Mouse (Mus musculus) cerebellum, adult 2 months (tissue): Measurements from ENCODE around the gene Xylb. TPM values are rescaled to one million over a fixed set of nuclear protein-coding genes. Genes with fewer than 3 reads are reported as not detected.
A peak's percentile ranks its signal among the peaks of the same experiment; 100 is the strongest.

Experiments
- DNase-seq, 2 experiments: peaks; one replicate each; pipeline ENCODE4 v3.0.0; 2021
- H3K27ac ChIP-seq: fragments of 200-500 bp; 2 replicates; pipeline ENCODE4 v1.5.1; 2012; ENCODE audit warnings: low read length, control low read depth, inconsistent platforms; ENCODE audit not compliant: insufficient read depth
- H3K27me3 ChIP-seq: fragments of 200-500 bp; 2 replicates; pipeline ENCODE4 v1.6.1; 2012; ENCODE audit warnings: inconsistent platforms, mild to moderate bottlenecking, low read length, moderate library complexity; ENCODE audit not compliant: control insufficient read depth, insufficient read depth
- H3K4me1 ChIP-seq: fragments of 200-500 bp; 2 replicates; pipeline ENCODE4 v1.6.1; 2011; ENCODE audit warnings: low read length; ENCODE audit not compliant: control insufficient read depth, insufficient read depth
- H3K4me3 ChIP-seq: fragments of 200-500 bp; replicated peaks from 2 replicates; pipeline ENCODE3; 2011; ENCODE audit warnings: mild to moderate bottlenecking, low read depth, low read length, control low read depth; ENCODE audit not compliant: insufficient read depth
- CTCF ChIP-seq: fragments of 200-500 bp; IDR thresholded peaks from 2 replicates; pipeline ENCODE4 v1.5.1; 2011; ENCODE audit warnings: low read depth, mild to moderate bottlenecking, control low read depth, low read length, moderate library complexity, borderline replicate concordance; ENCODE audit not compliant: insufficient read depth
- POLR2A ChIP-seq: fragments of 200-500 bp; IDR thresholded peaks from 2 replicates; pipeline ENCODE4 v1.6.1; 2011; ENCODE audit warnings: low read length, control low read depth, borderline replicate concordance; ENCODE audit not compliant: insufficient read depth
- WGBS: fragments of 180-500 bp; shearing (Covaris S2); methylation state at CpG from one replicate; pipeline ENCODE4 v1.1.7; 2018; 5-methylcytosine and 5-hydroxymethylcytosine counted together
- polyA plus RNA-seq: library from polyadenylated mRNA; depleted of rRNA; stranded (reverse); fragments of >200 nt; gene quantifications from 2 replicates; pipeline ENCODE4 v1.2.3, GENCODE M21; 2012

Gene Xylb
- polyA plus RNA-seq, 1 experiment: 5.9 TPM

DNA sequence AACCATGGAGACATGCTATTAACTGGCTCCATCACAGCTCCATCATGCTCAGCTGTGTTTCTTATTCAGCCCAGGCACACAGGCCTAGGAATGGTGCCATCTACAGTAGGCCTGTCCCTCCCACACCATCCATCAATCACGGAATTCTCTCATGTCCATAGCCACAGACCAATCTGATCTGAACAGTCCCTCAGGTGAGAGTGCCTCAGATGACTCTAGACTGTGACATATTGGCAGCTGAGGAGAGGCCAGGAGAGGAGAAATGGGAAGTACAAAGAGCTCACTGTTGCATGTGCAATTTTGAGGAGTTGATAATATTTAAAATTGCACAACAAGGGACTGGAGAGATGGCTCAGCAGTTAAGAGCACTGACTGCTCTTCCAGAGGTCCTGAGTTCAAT lies 37.6 kb downstream of the Xylb start:
- 70% methylated on average over 1 of the region's 1 CpGs for WGBS

DNA sequence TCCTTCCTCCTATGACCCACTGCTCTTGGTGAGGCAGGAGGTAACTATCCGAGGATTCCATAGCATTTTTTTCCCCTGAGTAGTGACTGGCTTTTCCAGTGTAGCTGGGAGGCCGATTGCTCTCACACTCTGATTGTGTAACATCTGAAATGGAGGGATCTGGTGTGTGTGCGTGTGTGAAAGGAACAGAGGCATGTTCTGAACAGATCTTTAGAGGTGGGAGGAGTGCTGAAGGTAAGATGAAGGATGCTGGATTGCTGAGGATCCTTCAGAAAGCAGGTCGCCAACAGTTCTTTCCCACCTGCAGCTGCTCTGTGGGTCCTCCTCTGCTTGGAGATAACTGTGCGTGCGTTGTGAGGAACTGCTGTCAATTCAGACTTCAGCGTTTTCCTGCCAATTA lies 44.2 kb downstream of the Xylb start:
- WGBS: 0% methylated on average over 7 of the region's 7 CpGs
- peak overlapping the region; percentile 56 for H3K4me3 ChIP-seq
- H3K4me1 ChIP-seq: peaks cover 9% of the 10 kb centered on the region
- no peak overlapping the region for H3K27ac ChIP-seq
- no peak for TF ChIP-seq CTCF
- no peak for TF ChIP-seq POLR2A
- no peak for DNase-seq
- H3K27me3 ChIP-seq: no peaks in the 10 kb centered on the region

More for the DNA sequence above, 37.6 kb downstream of the Xylb start:
- H3K27ac ChIP-seq: no peak overlapping the region
- DNase-seq: no peak
- H3K4me3 ChIP-seq: no peak overlapping the region
- H3K4me1 ChIP-seq: no peaks in the 10 kb centered on the region
- TF ChIP-seq CTCF: 0 out of 2 replicates have a peak, but pooled peaks have one; percentile 1
- no peak for TF ChIP-seq POLR2A
- H3K27me3 ChIP-seq: no peaks in the 10 kb centered on the region

DNA sequence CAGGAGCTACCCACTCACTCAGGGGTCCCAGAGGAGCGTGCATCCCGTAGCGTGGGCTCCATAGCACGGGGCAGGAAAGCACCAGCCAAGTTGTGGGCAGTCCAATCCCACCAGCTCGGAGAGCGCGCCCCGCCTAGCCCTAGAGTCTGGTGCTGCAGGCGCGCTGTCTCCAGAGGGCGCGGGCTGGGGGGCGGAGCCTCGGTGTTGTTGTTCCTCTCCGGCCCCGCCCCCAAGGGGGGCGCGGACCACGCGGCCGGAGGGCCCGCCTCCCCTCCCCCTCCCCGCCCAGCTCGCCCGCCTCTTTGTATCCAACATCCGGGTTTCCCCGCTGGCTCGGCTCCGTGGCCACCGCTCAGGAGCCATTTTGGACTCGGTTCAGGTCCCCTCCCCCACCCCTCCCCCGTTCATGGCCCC lies 44.6 kb downstream of the Xylb start, which contains the start of gene Acvr2b:
TSS of gene Acvr2b (plus strand) at position 318 of the 414 bp plus-strand sequence.
- TF ChIP-seq POLR2A (0 out of 2 replicates have a peak, but pooled peaks have one; percentile 25), CTCF (no peak)
- Histone ChIP-seq H3K27ac (peak within 1 kb of the TSS; percentile 94), H3K4me1 (peaks cover 9% of the 10 kb centered on the region), H3K27me3 (no peaks in the 10 kb centered on the region), H3K4me3 (peak within 1 kb of the TSS; percentile 56)
- DNase-seq: peak; percentile 89 to 92
- WGBS: 1% methylated on average over 32 of the region's 32 CpGs

DNA sequence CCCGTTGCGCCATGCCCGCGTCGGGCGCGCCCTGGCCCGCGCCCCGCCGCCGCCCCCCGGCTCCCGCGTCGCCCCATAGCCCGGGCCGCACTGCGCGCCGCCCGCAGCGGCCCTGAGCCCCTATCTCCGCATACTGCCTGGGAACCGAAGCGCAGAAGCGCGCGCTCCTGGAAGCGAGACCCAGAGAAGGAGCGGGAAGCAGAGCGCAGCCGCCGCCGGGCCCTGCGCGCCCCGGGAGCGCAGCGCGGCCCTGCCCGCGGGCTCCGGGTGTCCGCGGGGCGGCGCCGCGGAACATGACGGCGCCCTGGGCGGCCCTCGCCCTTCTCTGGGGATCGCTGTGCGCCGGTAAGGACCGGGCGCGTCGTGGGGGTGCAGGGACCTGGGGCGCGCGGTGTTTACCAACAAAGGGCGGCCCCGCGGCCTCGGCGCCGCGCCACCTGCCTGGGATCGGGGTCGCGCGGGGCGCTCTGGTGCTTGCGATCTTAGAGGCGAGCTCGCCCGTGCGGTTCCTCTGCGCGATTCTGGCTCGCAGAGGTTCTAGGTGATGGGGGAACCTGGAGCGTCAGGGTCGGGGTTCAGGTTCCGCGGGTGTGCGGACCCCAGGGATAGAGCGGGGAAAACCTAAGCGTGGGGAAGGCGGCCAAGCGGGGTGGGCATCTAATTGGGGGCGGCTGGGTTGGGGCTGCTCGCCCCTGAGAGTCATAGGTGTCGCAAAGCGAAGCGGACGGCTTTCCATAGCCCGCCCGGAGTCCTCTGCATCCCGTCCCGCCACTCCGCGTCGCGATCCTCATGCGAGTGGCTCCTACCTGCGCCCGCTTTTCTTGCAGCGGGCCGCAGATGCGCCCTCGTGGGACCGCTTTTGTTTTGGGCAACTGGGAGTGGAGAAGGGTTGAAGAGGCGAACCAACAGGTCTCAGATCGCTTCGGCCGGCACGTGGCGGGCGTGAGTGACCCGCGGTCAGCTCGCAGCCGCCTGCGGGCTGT lies 45.4 kb downstream of the Xylb start:
- peaks cover 9% of the 10 kb centered on the region for H3K4me1 ChIP-seq
- WGBS: under 1% methylated on average over 127 of the region's 127 CpGs
- peak overlapping the region; percentile 94 for H3K27ac ChIP-seq
- DNase-seq: peak; percentile 48 to 66
- peak overlapping the region; percentile 56 for H3K4me3 ChIP-seq
- H3K27me3 ChIP-seq: no peaks in the 10 kb centered on the region
- no peak for TF ChIP-seq POLR2A
- no peak for TF ChIP-seq CTCF

- 1% methylated on average over 26 of the region's 26 CpGs for WGBS
- H3K27ac ChIP-seq: no peak overlapping the region
- peak overlapping the region; percentile 56 for H3K4me3 ChIP-seq
- peak in 1 of 2 experiments; percentile 34 for DNase-seq
- peaks cover 14% of the 10 kb centered on the region for H3K4me1 ChIP-seq
- no peaks in the 10 kb centered on the region for H3K27me3 ChIP-seq
- TF ChIP-seq POLR2A (no peak), CTCF (no peak)
Observed at GRCm38 (mm10) chr9:119403236-119403641, 46.1 kb downstream of the Xylb start.

- H3K4me3 ChIP-seq: no peak overlapping the region
- WGBS: 73% methylated on average over 5 of the region's 5 CpGs
Observed at GRCm38 (mm10) chr9:119404090-119404489, 46.9 kb downstream of the Xylb start.

DNA sequence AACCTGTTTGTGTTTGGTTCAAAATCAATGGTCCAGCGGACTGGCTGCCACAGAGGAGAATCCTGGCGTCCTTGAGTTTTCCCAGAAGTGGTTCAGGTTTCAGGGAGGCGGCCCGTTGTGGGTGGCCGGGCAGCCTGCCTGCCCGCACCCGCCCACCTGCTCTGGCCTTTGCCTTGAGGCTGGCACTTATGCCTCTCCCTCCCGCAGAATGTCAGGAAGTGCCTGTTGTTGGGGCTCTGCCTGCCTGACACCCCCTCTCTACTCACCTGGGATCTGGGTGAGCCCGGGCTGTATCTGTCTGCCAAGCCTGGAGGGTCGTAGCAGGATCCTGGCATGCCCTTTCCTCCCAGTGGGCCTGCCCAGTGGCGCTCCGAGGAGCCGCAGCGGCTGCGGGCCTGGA lies 50.7 kb downstream of the Xylb start:
- Histone ChIP-seq H3K27me3 (no peaks in the 10 kb centered on the region), H3K4me1 (peaks cover 26% of the 10 kb centered on the region), H3K27ac (no peak overlapping the region), H3K4me3 (no peak overlapping the region)
- TF ChIP-seq CTCF (no peak), POLR2A (no peak)
- no peak for DNase-seq
- WGBS: 24% methylated on average over 15 of the region's 15 CpGs

More at GRCm38 (mm10) chr9:119404090-119404489, 46.9 kb downstream of the Xylb start:
- no peaks in the 10 kb centered on the region for H3K27me3 ChIP-seq
- no peak for TF ChIP-seq CTCF
- TF ChIP-seq POLR2A: no peak
- DNase-seq: no peak
- H3K27ac ChIP-seq: no peak overlapping the region
- peaks cover 22% of the 10 kb centered on the region for H3K4me1 ChIP-seq
